Mouse (Mus musculus): Measurements from ENCODE around the gene Map3k9.

Map3k9 gene

GRCm38 (mm10) chr12:81787262-81787661 is 6.3 kb upstream of the Map3k9 start:
- DNase-seq (ENCODE audit: low read depth, low spot score): no peak

GRCm38 (mm10) chr12:81783301-81783700 is 2.3 kb upstream of the Map3k9 start:
- DNase-seq (ENCODE audit: low read depth, low spot score): no peak

GRCm38 (mm10) chr12:81782606-81783005 is 1.6 kb upstream of the Map3k9 start:
- no peak for DNase-seq (ENCODE audit: low read depth, low spot score)

- DNase-seq (ENCODE audit: low read depth, low spot score): peak; percentile 11
Observed at GRCm38 (mm10) chr12:81780271-81781093, 493 bp downstream of the Map3k9 start.

GRCm38 (mm10) chr12:81779831-81780230 is 1.1 kb downstream of the Map3k9 start:
- no peak for DNase-seq (ENCODE audit: low read depth, low spot score)

GRCm38 (mm10) chr12:81776191-81776590 is 4.8 kb downstream of the Map3k9 start:
- peak; percentile 37 for DNase-seq (ENCODE audit: low read depth, low spot score)

- no peak for DNase-seq (ENCODE audit: low read depth, low spot score)
Observed at GRCm38 (mm10) chr12:81775641-81776040, 5.3 kb downstream of the Map3k9 start.

GRCm38 (mm10) chr12:81774186-81774585 is 6.8 kb downstream of the Map3k9 start:
- DNase-seq (ENCODE audit: low read depth, low spot score): no peak

- no peak for DNase-seq (ENCODE audit: low read depth, low spot score)
Observed at GRCm38 (mm10) chr12:81769458-81769857, 11.5 kb downstream of the Map3k9 start.

- no peak for DNase-seq (ENCODE audit: low read depth, low spot score)
Observed at GRCm38 (mm10) chr12:81765386-81765785, 15.6 kb downstream of the Map3k9 start.

- DNase-seq (ENCODE audit: low read depth, low spot score): no peak
Observed at GRCm38 (mm10) chr12:81764370-81764769, 16.6 kb downstream of the Map3k9 start.

GRCm38 (mm10) chr12:81754651-81755050 is 26.3 kb downstream of the Map3k9 start:
- DNase-seq (ENCODE audit: low read depth, low spot score): no peak

GRCm38 (mm10) chr12:81751116-81751515 is 29.9 kb downstream of the Map3k9 start:
- no peak for DNase-seq (ENCODE audit: low read depth, low spot score)

- no peak for DNase-seq (ENCODE audit: low read depth, low spot score)
Observed at GRCm38 (mm10) chr12:81748918-81749317, 32.1 kb downstream of the Map3k9 start.

GRCm38 (mm10) chr12:81748021-81748576 is 32.9 kb downstream of the Map3k9 start:
- DNase-seq (ENCODE audit: low read depth, low spot score): no peak

- no peak for DNase-seq (ENCODE audit: low read depth, low spot score)
Observed at GRCm38 (mm10) chr12:81746400-81747024, 34.5 kb downstream of the Map3k9 start.

- DNase-seq (ENCODE audit: low read depth, low spot score): no peak
Observed at GRCm38 (mm10) chr12:81735246-81736070, 45.5 kb downstream of the Map3k9 start.

GRCm38 (mm10) chr12:81726246-81726822 is 54.6 kb downstream of the Map3k9 start:
- no peak for DNase-seq (ENCODE audit: low read depth, low spot score)

- DNase-seq (ENCODE audit: low read depth, low spot score): no peak
Observed at GRCm38 (mm10) chr12:81724776-81725175, 56.2 kb downstream of the Map3k9 start.

- DNase-seq (ENCODE audit: low read depth, low spot score): no peak
Observed at GRCm38 (mm10) chr12:81723375-81723774, 57.6 kb downstream of the Map3k9 start.

GRCm38 (mm10) chr12:81719715-81720114 is 61.3 kb downstream of the Map3k9 start:
- DNase-seq (ENCODE audit: low read depth, low spot score): no peak

All from embryo, embryonic 11.5 days (tissue).